Mouse (Mus musculus) thymus, postnatal 25 days (tissue): ENCODE data around the gene Fam222b.
"Not testable (repeated sequence)": the region's sequence is repeated elsewhere in the genome, so short reads cannot be mapped to it uniquely, and the experiment has no call there.

ENCODE experiments used
- DNase-seq: peaks from one replicate; pipeline ENCODE4 v3.0.0; 2022

The Fam222b gene

GRCm38 (mm10) chr11:78094504-78095143 is at the start of gene Fam222b:
Gene Fam222b, plus strand, starts transcription at chr11:78094660.
- DNase-seq: peak; percentile 86

GRCm38 (mm10) chr11:78044758-78045251 is 49.7 kb upstream of the Fam222b start:
- DNase-seq: no peak

- DNase-seq: not testable (repeated sequence)
Observed at GRCm38 (mm10) chr11:78048637-78049036, 45.8 kb upstream of the Fam222b start.

GRCm38 (mm10) chr11:78053078-78053477 is 41.4 kb upstream of the Fam222b start:
- DNase-seq: no peak

DNA sequence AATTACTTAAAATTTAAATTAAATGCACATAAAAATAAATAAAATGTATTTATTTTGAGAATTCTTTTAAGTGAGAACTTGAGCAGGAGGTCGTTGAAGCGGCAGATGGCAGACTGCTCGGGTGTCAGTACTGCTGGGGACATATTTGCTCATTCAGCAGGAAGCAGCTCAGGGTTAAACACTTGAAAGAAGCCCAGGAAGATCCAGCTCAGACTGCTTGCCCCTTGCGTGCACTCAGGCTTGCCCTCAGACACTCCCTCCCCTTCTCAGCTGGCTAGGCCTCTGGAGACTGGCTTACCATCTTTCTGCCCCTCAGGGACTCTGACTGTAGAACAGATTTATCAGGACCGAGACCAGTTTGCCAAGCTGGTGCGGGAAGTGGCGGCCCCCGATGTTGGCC is 37.5 kb upstream of the Fam222b start:
- no peak for DNase-seq

- DNase-seq: peak; percentile 41
Observed at GRCm38 (mm10) chr11:78059833-78060757, 34.4 kb upstream of the Fam222b start.

- DNase-seq: no peak
Observed at GRCm38 (mm10) chr11:78062563-78062962, 31.9 kb upstream of the Fam222b start.

DNA sequence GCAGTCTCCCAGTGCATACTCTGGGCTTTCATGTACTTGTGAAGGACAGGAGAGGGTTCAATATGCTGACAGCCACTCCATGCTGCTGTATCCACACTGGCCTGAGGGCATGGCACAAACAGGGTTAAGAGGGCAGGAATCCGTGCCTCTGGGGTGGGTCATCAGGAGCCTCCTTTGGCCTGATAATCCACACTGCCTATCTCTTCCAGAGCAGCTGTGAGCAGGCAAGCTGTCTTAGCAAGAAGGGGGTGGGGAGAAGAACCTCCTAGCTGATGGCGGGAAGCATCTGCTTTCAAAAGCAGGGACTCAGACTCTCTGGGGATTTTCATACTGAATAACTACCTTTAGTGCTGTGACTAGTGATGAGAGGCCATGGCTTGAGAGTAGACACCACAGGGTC is 28.6 kb upstream of the Fam222b start:
- DNase-seq: no peak

DNA sequence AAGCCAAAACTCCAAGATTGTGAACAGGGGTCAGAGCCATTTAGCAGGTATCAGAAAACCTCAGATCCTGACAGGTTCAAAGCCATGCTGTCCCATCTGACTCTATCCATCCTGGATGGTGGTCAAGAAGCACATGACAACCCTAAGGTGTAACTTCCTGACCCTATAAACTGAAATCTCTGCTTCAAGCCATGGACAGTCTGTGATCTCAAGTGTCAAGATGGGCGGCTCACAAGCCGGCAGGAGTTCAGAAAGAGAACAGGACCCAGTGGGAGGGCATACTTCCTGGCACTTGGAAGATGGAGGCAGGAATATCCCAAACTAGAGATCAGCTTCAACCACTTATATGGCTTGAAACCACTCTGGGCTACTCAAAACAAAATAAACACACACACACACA is 27.8 kb upstream of the Fam222b start:
- no peak for DNase-seq

- DNase-seq: no peak
Observed at GRCm38 (mm10) chr11:78067566-78067965, 26.9 kb upstream of the Fam222b start.

- DNase-seq: no peak
Observed at GRCm38 (mm10) chr11:78069130-78069529, 25.3 kb upstream of the Fam222b start.

- DNase-seq: no peak
Observed at GRCm38 (mm10) chr11:78069646-78070045, 24.8 kb upstream of the Fam222b start.

- DNase-seq: no peak
Observed at GRCm38 (mm10) chr11:78071938-78072337, 22.5 kb upstream of the Fam222b start.

DNA sequence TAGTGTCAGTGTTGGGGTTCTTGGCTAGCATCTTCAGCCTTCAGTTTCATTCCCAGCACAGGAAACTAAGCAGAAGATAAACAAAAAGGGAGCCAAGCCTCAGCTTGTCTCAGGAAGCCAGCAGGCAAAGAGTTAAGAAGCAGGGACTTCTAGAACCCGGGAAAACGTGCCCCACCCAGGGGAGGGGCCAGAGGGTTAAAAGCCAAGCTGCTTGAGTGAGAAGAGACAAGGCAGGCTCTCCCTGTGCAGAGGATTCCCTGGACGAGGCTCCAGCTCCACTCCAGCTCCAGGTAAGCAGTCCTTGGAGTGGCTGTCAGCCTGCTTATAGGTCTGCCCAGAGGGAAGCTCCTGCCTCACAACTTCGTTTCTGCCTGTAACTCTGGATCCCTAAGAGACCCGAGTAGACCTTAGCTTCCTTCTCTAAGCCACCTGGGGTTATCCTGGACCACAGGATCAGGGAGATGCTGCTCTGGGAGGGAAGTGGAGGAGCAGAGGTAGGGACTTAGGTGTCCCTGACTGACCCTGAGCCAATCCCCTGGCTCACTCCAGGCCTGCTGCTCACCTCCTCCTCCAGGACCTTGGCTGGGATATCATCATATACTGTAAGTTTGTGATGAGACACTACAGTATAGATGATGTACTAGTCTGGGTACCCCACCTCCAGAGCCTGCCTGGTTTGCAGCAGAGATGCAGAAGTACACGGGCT is 21.9 kb upstream of the Fam222b start:
- no peak for DNase-seq

DNA sequence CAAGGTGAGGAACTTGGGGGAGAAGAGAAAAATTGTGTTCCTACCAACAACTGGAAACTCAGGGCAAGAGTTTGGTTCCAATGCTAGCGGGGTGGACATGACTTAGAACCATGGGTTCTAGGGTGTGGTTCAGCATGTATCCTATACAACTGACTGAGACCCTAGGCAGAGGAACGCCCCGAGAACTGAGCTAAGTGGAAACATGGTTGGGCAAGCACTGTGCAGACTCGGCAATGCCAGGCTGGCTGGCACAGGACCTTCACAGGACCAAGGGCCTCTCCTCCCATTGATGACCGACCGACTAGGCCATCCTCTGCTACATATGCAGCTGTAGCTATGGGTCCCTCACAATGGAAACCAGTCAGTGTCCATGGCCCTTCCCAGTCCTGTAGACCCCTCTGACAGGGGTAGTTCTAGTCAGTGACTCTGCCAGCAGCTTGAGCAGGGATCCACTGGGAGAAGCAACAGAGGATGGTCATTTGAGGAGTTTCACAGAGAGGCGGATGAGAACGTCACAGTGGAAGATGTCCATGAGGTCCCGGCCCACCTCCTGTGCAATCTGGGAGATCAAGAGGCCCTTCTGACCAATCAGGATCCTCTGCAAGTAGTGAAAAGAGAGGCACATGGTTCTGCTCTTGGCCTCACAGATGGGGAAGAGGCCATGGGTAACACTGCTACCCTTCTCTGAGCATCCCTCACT is 20.7 kb upstream of the Fam222b start:
- DNase-seq: no peak

- no peak for DNase-seq
Observed at GRCm38 (mm10) chr11:78074277-78074652, 20.2 kb upstream of the Fam222b start.

DNA sequence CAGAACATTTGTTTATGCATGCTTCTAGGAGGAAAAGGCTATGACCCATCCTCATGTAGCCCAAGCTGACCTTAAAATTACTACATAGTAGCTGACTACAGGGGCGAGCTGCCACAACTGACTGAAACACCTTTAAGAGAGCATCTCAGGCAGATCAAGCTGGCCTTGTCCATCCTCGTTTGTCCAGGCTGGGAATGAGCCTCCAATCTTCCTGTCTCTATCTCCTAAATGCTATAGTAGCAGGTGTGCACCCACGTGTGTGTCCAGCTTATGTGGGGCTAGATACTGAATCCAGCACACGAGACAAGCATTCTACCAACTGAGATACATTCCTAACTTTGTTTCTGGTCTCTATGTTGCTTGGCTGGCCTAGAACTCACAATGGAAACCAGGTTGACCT is 19.8 kb upstream of the Fam222b start:
- DNase-seq: no peak

GRCm38 (mm10) chr11:78079961-78080921 is 14.2 kb upstream of the Fam222b start, which contains the start of gene Eral1:
Gene Eral1, minus strand, starts transcription at chr11:78080383.
- peak; percentile 72 for DNase-seq

DNA sequence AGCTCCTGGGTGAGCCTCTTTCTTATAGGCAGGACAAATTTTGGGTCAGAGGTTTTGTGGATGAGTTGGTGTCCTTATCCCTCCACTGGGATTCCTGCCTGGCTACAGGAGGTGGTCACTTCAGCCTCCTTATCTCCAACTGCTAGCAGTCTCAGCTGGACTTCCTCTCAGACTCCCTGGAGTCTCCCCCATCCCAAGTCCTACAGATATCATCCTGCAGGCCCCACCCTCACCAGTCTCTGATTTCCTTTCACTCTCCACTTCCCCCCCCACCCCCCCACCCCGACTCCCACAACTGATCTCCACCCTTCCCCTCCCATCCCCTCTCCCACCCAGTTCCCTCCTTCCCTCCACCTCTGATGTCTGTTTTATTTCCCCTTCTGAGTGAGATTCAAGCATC is 10.9 kb upstream of the Fam222b start:
- no peak for DNase-seq

DNA sequence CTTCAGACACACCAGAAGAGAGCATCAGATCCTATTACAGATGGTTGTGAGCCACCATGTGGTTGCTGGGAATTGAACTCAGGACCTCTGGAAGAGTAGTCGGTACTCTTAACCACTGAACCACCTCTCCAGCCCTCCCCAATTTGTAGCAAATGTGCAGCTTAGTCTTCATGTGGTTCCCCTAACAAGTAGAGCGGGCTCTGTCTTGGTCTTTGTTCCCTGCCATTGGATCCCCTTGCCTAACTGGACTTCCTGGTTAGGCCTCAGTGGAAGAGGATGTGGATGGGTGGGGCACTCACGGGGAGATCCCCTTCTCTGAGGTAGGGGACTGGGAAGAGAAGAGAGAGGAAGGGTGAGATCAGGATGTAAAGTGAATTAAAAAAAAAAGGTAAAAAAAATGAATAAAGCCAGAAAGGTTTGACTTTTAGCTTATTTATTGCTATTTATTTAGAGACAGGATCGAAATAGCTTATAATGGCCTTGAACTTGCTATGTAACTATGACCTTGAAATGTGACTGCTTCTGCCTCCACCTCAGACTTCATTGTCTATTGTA is 7.5 kb upstream of the Fam222b start:
- no peak for DNase-seq

- DNase-seq: no peak
Observed at GRCm38 (mm10) chr11:78087756-78088281, 6.6 kb upstream of the Fam222b start.
